Mouse (Mus musculus): ENCODE measurements around the gene Tspyl3. TPM values are rescaled to one million over a fixed set of nuclear protein-coding genes. Genes with fewer than 3 reads are reported as not detected.
A peak's percentile ranks its signal among the peaks of the same experiment; 100 is the strongest.

The Tspyl3 gene
- total and polyA plus RNA-seq, 3 experiments = 4.3 to 47.3 (median 9.8) TPM

GRCm38 (mm10) chr2:153227959-153228358, 2.7 kb upstream of the Tspyl3 start:
- Histone ChIP-seq H3K4me3 (ENCODE audit: control insufficient read depth in 1 of 2, insufficient read depth in 1 of 2, low read depth in 2 of 2, low read length in 2 of 2) (no peak overlapping the region), H3K9me3 (replicated peaks; ENCODE audit: insufficient read depth, low read length) (no peaks in the 10 kb centered on the region), H3K9ac (ENCODE audit: control insufficient read depth, low read depth, low read length, poor library complexity, severe bottlenecking) (no peak overlapping the region), H3K27me3 (ENCODE audit: control insufficient read depth in 1 of 2, insufficient read depth in 2 of 2, low read length in 2 of 2) (no peaks in the 10 kb centered on the region), H3K79me2 (ENCODE audit: control insufficient read depth, insufficient read depth, low read length, poor library complexity) (peaks cover 5% of the 10 kb centered on the region), H3K27ac (ENCODE audit: control insufficient read depth, low read depth, low read length) (no peak overlapping the region), H3K36me3 (ENCODE audit: control insufficient read depth in 1 of 2, insufficient read depth in 2 of 2, low read length in 2 of 2) (peaks cover 5 to 24% of the 10 kb centered on the region in 2 experiments), H3K4me1 (ENCODE audit: control insufficient read depth in 1 of 2, insufficient read depth in 2 of 2, low read length in 2 of 2) (peaks cover 15 to 39% of the 10 kb centered on the region in 2 experiments)
- peak; percentile 75 for DNase-seq (ENCODE audit: low read depth, low spot score)
- no peak for TF ChIP-seq TBP (IDR thresholded peaks at IDR 0.05; ENCODE audit: low read depth, low read length)
- peak; percentile 61; the same call in 1 of the 2 replicates for TF ChIP-seq POLR2AphosphoS2 (IDR thresholded peaks at IDR 0.05; ENCODE audit: low read length)
- TF ChIP-seq NRF1 (IDR thresholded peaks at IDR 0.05; ENCODE audit: insufficient read depth, low read depth, low read length, poor library complexity, severe bottlenecking) = no peak
- TF ChIP-seq BHLHE40 (IDR thresholded peaks at IDR 0.05; ENCODE audit: borderline replicate concordance, low read depth, low read length) = peak; percentile 53
- 0 out of 2 replicates have a peak, but pooled peaks have one; percentile 45 for TF ChIP-seq MXI1 (IDR thresholded peaks at IDR 0.05; ENCODE audit: low read depth, low read length)
- no peak for TF ChIP-seq POLR2AphosphoS5 (IDR thresholded peaks at IDR 0.05; ENCODE audit: borderline replicate concordance, low read depth, low read length)
- TF ChIP-seq USF2 (IDR thresholded peaks at IDR 0.05; ENCODE audit: borderline replicate concordance in 1 of 2, insufficient read depth in 1 of 2, low read depth in 1 of 2, low read length in 2 of 2) = no peak
- peak; percentile 87 for TF ChIP-seq TCF12 (IDR thresholded peaks at IDR 0.05; ENCODE audit: low read depth, low read length)
- TF ChIP-seq ELF1 (IDR thresholded peaks at IDR 0.05; ENCODE audit: low read depth, low read length) = no peak
- TF ChIP-seq UBTF (IDR thresholded peaks at IDR 0.05; ENCODE audit: borderline replicate concordance, insufficient read depth, low read depth, low read length) = no peak
- TF ChIP-seq CTCF (IDR thresholded peaks at IDR 0.05 in 2 of 3, conservative IDR thresholded peaks at IDR 0.05 in 1 of 3; ENCODE audit: control insufficient read depth in 1 of 3, insufficient read depth in 1 of 3, low read depth in 2 of 3, low read length in 3 of 3, poor library complexity in 1 of 3, severe bottlenecking in 1 of 3) = no peak
- no peak for TF ChIP-seq MEF2A (IDR thresholded peaks at IDR 0.05; ENCODE audit: extremely low read depth, insufficient replicate concordance, low read depth, low read length, poor library complexity, severe bottlenecking)
- TF ChIP-seq ETS1 (IDR thresholded peaks at IDR 0.05; ENCODE audit: low read depth, low read length) = peak; percentile 82
- TF ChIP-seq USF1 (IDR thresholded peaks at IDR 0.05; ENCODE audit: low read depth, low read length) = no peak
- no peak; the same call in 1 of the 2 replicates for TF ChIP-seq MAX (IDR thresholded peaks at IDR 0.05; ENCODE audit: low read length)
- TF ChIP-seq MYB (IDR thresholded peaks at IDR 0.05; ENCODE audit: low read depth, low read length) = no peak
- peak; percentile 82 for TF ChIP-seq GATA1 (IDR thresholded peaks at IDR 0.05; ENCODE audit: low read depth, low read length)
- no peak for TF ChIP-seq E2F4 (IDR thresholded peaks at IDR 0.05; ENCODE audit: borderline replicate concordance, low read depth, low read length)
- no peak for TF ChIP-seq ZMIZ1 (IDR thresholded peaks at IDR 0.05; ENCODE audit: low read depth, low read length)
- no peak for TF ChIP-seq CHD2 (IDR thresholded peaks at IDR 0.05; ENCODE audit: low read length)
- TF ChIP-seq ZNF384 (IDR thresholded peaks at IDR 0.05; ENCODE audit: low read depth, low read length) = no peak
- TF ChIP-seq RAD21 (IDR thresholded peaks at IDR 0.05; ENCODE audit: low read depth, low read length) = no peak
- no peak for TF ChIP-seq CHD1 (IDR thresholded peaks at IDR 0.05; ENCODE audit: low read depth, low read length)
- TF ChIP-seq HCFC1 (IDR thresholded peaks at IDR 0.05; ENCODE audit: low read depth, low read length) = no peak
- TF ChIP-seq JUND (IDR thresholded peaks at IDR 0.05; ENCODE audit: low read depth, low read length) = no peak
- TF ChIP-seq NELFE (IDR thresholded peaks at IDR 0.05; ENCODE audit: low read depth, low read length) = no peak
- TF ChIP-seq MAZ (IDR thresholded peaks at IDR 0.05; ENCODE audit: low read depth, low read length) = no peak
- TF ChIP-seq KAT2A (conservative IDR thresholded peaks at IDR 0.05; ENCODE audit: low read depth, low read length) = no peak
- TF ChIP-seq SIN3A (IDR thresholded peaks at IDR 0.05; ENCODE audit: low read length) = no peak
- no peak for TF ChIP-seq MAFK (IDR thresholded peaks at IDR 0.05; ENCODE audit: borderline replicate concordance, low read depth, low read length)
- no peak for TF ChIP-seq MYC (IDR thresholded peaks at IDR 0.05; ENCODE audit: low read depth, low read length)
- TF ChIP-seq POLR2A (IDR thresholded peaks at IDR 0.05; ENCODE audit: control insufficient read depth in 1 of 2, insufficient read depth in 1 of 2, low read depth in 1 of 2, low read length in 2 of 2, poor library complexity in 1 of 2) = no peak
- no peak for TF ChIP-seq ZC3H11A (IDR thresholded peaks at IDR 0.05; ENCODE audit: low read depth, low read length)
- no peak for TF ChIP-seq GABPA (IDR thresholded peaks at IDR 0.05; ENCODE audit: low read depth, low read length)
- TF ChIP-seq RCOR1 (IDR thresholded peaks at IDR 0.05; ENCODE audit: low read depth, low read length) = peak; percentile 90
- TF ChIP-seq ZKSCAN1 (IDR thresholded peaks at IDR 0.05; ENCODE audit: low read depth, low read length) = no peak
- peak; percentile 90 for TF ChIP-seq TAL1 (IDR thresholded peaks at IDR 0.05; ENCODE audit: low read length)
- no peak for TF ChIP-seq SMC3 (IDR thresholded peaks at IDR 0.05; ENCODE audit: low read depth, low read length)
